Mouse (Mus musculus) spleen, postnatal 36 days (tissue): Measurements from ENCODE around the gene Ptprg.
"Not testable (repeated sequence)": the region's sequence is repeated elsewhere in the genome, so short reads cannot be mapped to it uniquely, and the experiment has no call there.

Source experiments
- DNase-seq, 2 experiments: peaks; one replicate each; pipeline ENCODE4 v3.0.0; 2022; ENCODE audit warnings: low spot score in 2 of 2, mixed read lengths in 1 of 2

Gene Ptprg

DNA sequence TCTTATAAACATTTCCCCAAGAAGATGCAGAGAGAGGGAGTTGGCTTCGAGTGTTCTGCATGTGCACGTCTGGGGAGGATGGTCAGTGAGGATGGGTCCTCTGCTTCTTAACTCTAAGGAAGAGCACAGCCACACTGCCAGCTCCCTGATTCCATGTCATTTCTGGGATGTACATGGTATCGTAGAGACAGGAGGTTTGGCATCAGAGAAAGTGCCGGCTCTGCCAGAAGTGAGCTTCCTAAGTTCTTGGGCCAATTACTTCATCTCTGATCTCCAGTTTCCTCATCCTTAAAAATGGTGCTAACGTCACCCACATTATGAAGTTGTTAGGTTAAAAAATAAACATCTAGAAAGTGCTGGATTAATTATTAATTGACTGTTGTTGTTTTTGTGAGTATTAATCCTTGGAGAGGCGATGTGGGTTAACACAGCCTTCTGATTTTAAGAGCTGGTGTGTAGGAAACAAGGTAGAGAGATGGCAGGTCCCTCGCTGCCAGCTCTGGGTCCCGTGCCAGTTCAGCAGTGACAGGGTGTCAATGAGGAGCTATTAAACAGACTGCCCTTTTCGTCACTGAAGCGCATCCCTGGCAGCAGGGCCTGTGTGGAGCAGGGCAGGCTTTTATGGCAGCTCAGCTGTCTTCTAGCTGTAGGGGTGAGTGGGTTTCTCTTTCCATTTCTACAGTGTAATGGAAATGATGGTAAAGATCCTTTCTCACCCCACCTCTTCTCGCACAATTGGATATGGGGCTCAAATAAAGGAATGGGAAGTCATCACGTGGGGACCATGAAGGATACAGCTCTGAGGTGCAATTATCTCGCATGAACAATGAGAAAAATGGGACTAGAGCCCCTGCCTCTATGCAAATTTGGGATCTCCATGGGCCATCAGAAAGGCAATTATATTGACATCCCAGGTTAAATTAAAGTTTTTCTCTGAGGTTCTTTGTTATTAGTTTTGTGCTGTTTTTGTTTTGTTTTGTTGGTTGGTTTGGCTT, 646.9 kb downstream of the Ptprg start:
- DNase-seq, result no peak

DNA sequence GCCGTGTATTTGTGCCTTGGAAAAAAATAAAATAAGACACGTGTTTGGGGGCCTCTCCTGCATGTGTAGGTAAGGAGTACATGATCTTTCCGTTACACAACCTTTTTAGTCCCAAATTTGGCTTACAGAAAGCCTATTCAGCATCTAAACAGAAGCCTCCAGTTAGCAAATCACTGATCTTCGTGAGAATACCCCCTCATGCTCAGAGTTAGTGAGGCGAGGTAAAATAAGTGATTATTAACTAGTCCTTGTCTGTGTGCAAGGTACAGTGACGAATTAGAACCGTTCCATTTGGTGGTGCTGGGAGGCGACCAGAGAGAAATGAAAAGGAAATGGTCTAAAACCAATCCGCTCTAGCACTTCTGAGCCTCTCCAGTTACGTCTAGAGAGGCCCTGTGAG, 648.9 kb downstream of the Ptprg start:
- no peak for DNase-seq

DNA sequence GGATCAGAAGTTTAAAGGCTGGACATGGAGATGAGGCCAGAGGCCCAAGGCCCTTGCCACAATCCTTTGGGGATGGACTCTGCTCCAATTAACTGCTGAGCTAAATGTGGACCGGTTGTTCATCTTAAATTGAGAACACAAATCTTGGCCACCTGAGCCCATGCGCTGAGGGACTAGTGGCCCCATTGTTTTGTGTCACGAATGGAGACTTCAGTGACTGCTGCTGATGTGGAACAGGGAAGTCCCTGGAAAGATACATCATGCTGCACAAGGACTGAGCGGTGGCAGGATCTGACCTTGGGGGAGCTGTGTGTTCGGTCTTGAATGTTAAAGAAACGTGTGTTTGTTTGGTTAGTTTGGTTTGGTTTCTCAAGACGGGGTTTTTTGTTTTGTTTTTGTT, 649.7 kb downstream of the Ptprg start:
- DNase-seq, result no peak

DNA sequence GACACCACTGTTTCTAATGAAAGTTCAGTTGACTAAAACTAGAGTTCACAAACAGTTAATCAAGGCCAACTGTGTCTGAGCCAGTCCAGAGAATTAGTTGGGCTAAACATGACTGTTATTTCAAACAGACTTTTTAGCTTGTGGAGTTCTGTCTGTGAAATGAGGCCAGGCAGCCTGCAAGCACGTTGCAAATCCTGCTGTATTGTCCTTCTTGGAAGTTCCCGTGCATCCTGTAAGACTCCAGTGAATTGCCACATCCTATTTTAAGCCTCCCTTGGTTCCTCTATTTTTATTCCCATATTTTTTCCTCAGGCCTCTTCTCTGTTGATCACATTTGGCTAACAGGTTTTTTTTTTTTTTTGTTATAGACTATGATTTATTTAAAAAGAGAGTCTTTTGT, 652.8 kb downstream of the Ptprg start:
- DNase-seq, result no peak

- no peak for DNase-seq
Observed at GRCm38 (mm10) chr14:12208554-12208953, 655.2 kb downstream of the Ptprg start.

DNA sequence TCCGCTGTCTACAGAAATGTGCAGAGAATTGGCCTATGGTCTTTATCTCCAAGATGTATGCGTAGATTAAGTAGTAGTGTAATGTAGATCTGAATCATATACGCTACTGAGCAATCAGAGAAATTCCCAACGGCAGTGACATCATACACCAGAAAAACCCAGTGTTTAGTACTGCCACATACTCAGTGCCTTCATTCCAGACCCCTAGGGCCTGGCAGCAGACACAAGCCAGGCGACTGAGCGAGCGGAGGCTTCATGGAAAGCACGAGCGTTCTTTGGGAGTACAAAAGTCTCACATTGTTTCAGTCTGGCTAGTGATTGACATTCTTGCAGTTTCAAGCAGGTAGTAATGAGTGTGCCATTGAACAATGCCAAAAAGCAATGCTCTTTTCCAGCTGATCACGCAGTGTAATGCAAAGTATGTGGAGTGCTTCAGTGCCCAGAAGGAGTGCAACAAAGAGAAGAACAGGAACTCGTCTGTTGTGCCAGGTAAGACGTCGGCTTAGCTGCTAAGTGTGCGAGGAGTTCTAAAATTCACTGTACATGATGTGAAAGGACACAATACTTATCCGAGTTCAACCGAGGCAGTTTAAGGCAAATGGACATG, 665.3 kb downstream of the Ptprg start:
- DNase-seq, result no peak

GRCm38 (mm10) chr14:12219877-12220276, 666.5 kb downstream of the Ptprg start:
- DNase-seq, result no peak

DNA sequence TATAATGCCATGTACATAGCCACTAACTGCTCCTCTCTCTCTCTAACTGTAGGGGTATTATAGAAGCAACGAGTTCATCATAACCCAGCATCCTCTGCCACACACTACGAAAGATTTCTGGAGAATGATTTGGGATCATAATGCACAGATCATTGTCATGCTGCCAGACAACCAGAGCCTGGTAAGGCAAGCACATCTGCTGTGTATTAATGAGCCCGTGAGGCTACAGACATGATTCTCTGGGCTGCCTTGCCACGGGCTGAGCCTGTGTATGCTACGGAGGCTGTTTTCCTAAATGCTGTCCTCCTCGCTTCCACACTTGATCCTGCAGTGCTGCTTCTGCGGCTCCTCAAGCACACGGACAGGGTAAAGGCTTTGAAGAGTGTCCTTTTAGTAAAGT, 667.2 kb downstream of the Ptprg start:
- no peak for DNase-seq

GRCm38 (mm10) chr14:12221571-12221970, 668.2 kb downstream of the Ptprg start:
- DNase-seq, result no peak

- DNase-seq, result no peak
Observed at GRCm38 (mm10) chr14:12243726-12244125, 690.4 kb downstream of the Ptprg start.

DNA sequence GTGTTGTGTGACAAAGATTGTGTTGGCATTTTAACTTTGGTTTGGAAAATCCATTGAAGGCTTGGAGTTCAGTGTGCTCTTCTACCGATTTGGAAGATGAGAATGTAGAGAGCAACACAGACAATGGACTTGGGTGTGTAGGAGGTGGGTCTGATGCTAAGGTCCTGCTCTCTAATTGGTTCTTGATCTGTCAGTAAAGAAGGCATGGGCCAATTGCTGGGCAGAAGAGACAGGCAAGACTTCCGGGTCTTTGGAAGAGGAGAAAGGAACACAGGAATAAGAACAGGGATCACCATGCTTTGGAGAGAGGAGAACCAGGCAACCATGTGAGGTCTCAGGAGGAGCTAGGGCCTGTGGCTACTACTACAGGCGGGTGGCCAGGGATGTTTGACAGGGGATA, 722.7 kb downstream of the Ptprg start:
- no peak for DNase-seq

GRCm38 (mm10) chr14:12283641-12284040, 730.3 kb downstream of the Ptprg start, which contains the start of gene Gm49355:
Gene Gm49355, plus strand, starts transcription at chr14:12283976.
- DNase-seq, result no peak

- DNase-seq, result peak; percentile 77 to 79
Observed at GRCm38 (mm10) chr14:12284141-12284912, 731.0 kb downstream of the Ptprg start, which contains the start of gene 3830406C13Rik. Gene 3830406C13Rik, plus strand, starts transcription at chr14:12284173.

DNA sequence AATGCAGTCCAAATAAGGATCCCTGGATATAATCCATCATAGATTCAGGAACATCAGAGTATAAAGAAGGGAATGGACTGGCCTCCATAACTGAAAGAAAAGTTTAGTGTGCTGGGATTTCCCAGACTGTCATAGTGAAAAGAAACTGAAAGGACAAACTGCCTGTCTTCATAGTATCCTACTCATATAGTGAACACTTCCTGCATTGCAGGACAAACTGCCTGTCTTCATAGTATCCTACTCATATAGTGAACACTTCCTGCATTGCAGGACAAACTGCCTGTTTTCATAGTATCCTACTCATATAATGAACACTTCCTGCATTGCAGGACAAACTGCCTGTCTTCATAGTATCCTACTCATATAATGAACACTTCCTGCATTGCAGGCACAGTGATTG, 736.4 kb downstream of the Ptprg start:
- DNase-seq, result not testable (repeated sequence)
